Mouse (Mus musculus) kidney, postnatal 36 days (tissue): ENCODE results near the gene Gm5108.

Experiments used
- DNase-seq, 2 experiments: peaks; one replicate each; pipeline ENCODE4 v3.0.0; 2021 to 2022; ENCODE audit warnings: mixed read lengths in 2 of 2

Gene Gm5108

GRCm38 (mm10) chr5:67941369-67941768, at the start of gene Gm5108:
TSS of gene Gm5108 (plus strand) at chr5:67941669.
- DNase-seq, result no peak

- no peak for DNase-seq
Observed at GRCm38 (mm10) chr5:67898921-67899320, 42.5 kb upstream of the Gm5108 start.

GRCm38 (mm10) chr5:67904555-67904954, 36.9 kb upstream of the Gm5108 start:
- no peak for DNase-seq

GRCm38 (mm10) chr5:67930584-67930983, 10.9 kb upstream of the Gm5108 start:
- DNase-seq, result no peak

GRCm38 (mm10) chr5:67931623-67932022, 9.8 kb upstream of the Gm5108 start:
- no peak for DNase-seq

- DNase-seq, result peak in 1 of 2 experiments; percentile 27
Observed at GRCm38 (mm10) chr5:67943199-67943598, 1.7 kb downstream of the Gm5108 start.

- DNase-seq, result no peak
Observed at GRCm38 (mm10) chr5:67944074-67944785, 2.8 kb downstream of the Gm5108 start.

GRCm38 (mm10) chr5:67946321-67946720, 4.9 kb downstream of the Gm5108 start, which contains the start of gene Gm21905:
TSS of gene Gm21905 (minus strand) at chr5:67946421.
- DNase-seq, result no peak

GRCm38 (mm10) chr5:67947006-67947405, 5.5 kb downstream of the Gm5108 start:
- DNase-seq, result peak; percentile 17 to 28

GRCm38 (mm10) chr5:67948074-67948473, 6.6 kb downstream of the Gm5108 start:
- DNase-seq, result no peak

- no peak for DNase-seq
Observed at GRCm38 (mm10) chr5:67954097-67954496, 12.6 kb downstream of the Gm5108 start.

- no peak for DNase-seq
Observed at GRCm38 (mm10) chr5:67955486-67955885, 14.0 kb downstream of the Gm5108 start.

GRCm38 (mm10) chr5:67961708-67962629, 20.5 kb downstream of the Gm5108 start:
- no peak for DNase-seq

GRCm38 (mm10) chr5:67969536-67969935, 28.1 kb downstream of the Gm5108 start:
- DNase-seq, result no peak

- no peak for DNase-seq
Observed at GRCm38 (mm10) chr5:67981946-67982526, 40.6 kb downstream of the Gm5108 start.

GRCm38 (mm10) chr5:67990426-67990825, 49.0 kb downstream of the Gm5108 start:
- DNase-seq, result no peak

- DNase-seq, result no peak
Observed at GRCm38 (mm10) chr5:68002611-68003010, 61.1 kb downstream of the Gm5108 start.

GRCm38 (mm10) chr5:68003904-68004303, 62.4 kb downstream of the Gm5108 start:
- no peak for DNase-seq

GRCm38 (mm10) chr5:68004419-68004818, 63.0 kb downstream of the Gm5108 start:
- DNase-seq, result no peak

- DNase-seq, result no peak
Observed at GRCm38 (mm10) chr5:68007074-68007473, 65.6 kb downstream of the Gm5108 start.

GRCm38 (mm10) chr5:68011569-68011968, 70.1 kb downstream of the Gm5108 start:
- no peak for DNase-seq

GRCm38 (mm10) chr5:68012618-68013017, 71.1 kb downstream of the Gm5108 start:
- DNase-seq, result peak; percentile 79 to 94

GRCm38 (mm10) chr5:68020870-68021269, 79.4 kb downstream of the Gm5108 start:
- no peak for DNase-seq
